Mouse (Mus musculus) heart, adult 2 months (tissue): ENCODE measurements around the gene Cmya5.

Source experiments
- EP300 ChIP-seq: fragments of 200-500 bp; IDR thresholded peaks from 2 replicates; pipeline ENCODE4 v1.6.1; 2011; ENCODE audit warnings: low read depth, low read length, control low read depth; ENCODE audit not compliant: insufficient read depth
- POLR2A ChIP-seq: fragments of 200-500 bp; IDR thresholded peaks from 2 replicates; pipeline ENCODE4 v1.6.1; 2011; ENCODE audit warnings: mild to moderate bottlenecking, low read depth, low read length, control low read depth; ENCODE audit not compliant: insufficient read depth

- no peak for TF ChIP-seq POLR2A
- no peak for TF ChIP-seq EP300
Observed at GRCm38 (mm10) chr13:93010524-93010923, 134.0 kb downstream of the Cmya5 start.
